Mouse (Mus musculus): ENCODE measurements around the gene Plekhh3.

Plekhh3 gene

DNA sequence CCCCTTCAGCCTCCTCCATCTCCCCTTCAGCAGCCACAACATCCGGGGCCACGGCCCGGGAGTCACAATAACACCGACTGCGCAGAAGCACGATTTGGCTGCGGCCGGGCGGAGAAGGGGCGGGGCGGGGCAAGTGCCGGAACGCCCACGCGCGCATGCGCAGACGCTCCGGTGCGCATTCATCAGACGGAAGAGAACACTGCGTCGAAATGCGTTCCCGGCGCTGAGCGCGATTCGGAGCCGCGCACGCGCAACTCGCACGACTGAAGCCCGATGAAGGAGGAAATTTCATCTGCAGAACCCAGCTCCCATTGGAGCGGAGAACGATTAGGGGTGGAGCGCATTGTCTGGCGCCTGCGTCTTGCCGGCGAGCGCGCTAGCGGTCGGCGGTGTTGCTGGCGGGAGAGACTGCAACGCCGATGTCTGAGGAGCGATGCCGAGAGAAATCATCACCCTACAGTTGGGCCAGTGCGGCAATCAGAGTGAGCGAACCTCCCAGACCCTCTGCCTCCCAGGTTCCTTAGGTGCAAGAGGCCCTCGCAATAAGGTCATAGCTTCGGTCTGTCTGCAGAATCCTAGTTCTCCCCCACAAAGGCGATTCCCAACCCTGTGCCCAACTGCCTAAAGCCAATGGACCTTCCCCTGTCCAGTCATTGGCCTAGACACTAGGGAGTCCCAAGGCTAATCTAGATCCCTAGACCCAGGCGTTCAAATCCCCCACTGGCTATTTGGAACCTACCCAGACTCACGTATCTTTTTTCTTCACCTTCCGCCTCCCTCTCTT is 51.2 kb downstream of the Plekhh3 start, which contains the start of the genes Retreg3 and Tubg1:
Retreg3 (minus strand) TSS at position 133 of the 784 bp plus-strand sequence.
Tubg1 (plus strand) TSS at position 178 of the 784 bp plus-strand sequence.
- peak; percentile 100 for DNase-seq (ENCODE audit: low spot score)

DNA sequence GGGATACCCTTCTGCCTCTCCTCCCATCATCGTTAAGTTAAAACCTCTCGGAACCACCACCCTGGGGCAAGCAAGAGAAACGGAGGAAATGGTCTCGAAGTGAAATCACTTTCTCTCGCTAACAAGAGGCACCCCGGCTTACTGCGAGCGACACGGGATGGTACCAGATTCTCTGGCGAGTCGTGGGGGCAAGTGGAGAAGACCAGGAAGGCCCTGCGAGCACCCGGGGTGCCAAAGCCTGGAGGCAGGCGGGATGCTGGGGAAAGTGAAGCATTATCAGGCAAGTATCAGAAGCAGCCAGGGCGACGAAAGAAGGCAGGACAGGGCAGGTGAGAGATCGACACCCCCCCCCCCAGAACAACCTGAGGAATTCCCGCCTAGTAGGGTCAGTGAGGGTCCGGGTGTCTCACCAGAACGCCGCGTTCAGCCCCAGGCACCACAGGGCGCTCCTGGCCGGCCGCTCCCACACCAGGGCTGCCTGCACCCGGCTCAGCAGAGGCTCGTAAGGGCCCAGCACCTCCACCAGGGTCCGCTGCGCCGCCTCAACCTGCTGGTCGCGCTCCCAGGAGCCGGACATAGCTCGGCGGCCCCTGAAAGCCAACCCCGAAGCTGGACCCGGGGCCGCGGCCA is 51.9 kb downstream of the Plekhh3 start:
- no peak for DNase-seq (ENCODE audit: low spot score)

GRCm38 (mm10) chr11:101118105-101118504 is 53.0 kb downstream of the Plekhh3 start:
- no peak for DNase-seq (ENCODE audit: low spot score)

DNA sequence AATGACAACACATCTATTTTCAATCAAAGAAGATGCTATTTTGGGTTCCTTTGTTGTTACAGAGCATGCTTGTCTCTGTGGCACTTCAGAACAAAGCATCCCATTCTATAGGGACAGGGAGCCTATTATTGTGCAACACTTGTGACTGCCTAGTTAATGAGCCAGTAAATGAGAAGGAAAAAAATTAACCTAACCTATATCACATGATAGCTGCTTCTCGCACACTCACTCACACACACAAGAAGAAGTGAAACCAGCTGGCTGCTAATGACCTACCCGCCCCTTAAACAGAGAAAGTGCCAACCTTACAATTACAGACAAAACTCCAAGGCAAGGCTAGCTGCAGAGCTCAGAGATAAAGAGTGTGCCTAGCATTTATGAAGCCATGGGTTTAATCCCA is 55.6 kb downstream of the Plekhh3 start:
- DNase-seq (ENCODE audit: low spot score): no peak

All from retina, embryonic 14.5 days (tissue).